Mouse (Mus musculus) layer of hippocampus, adult 2 months (tissue): ENCODE results near the gene Cog2. TPM values are rescaled to one million over a fixed set of nuclear protein-coding genes. Genes with fewer than 3 reads are reported as not detected.

Experiments used
- DNase-seq, 2 experiments: peaks; one replicate each; pipeline ENCODE4 v3.0.0; 2022; ENCODE audit warnings: low spot score in 2 of 2
- H3K27ac ChIP-seq: fragments of 200-600 bp; 2 replicates; pipeline ENCODE4 v1.8.1; 2022
- H3K4me3 ChIP-seq: fragments of 200-600 bp; 2 replicates; pipeline ENCODE4 v1.8.1; 2022; ENCODE audit warnings: mild to moderate bottlenecking
- CTCF ChIP-seq: fragments of 200-600 bp; conservative IDR thresholded peaks from 2 replicates; pipeline ENCODE4 v1.8.1; 2022; ENCODE audit warnings: antibody characterized with exemption, mild to moderate bottlenecking, moderate library complexity
- total RNA-seq, 2 experiments: library from RNA; stranded (reverse); gene quantifications; 2 replicates each; pipeline ENCODE4 v1.2.3; 2021

The Cog2 gene
- total RNA-seq, 2 experiments from 2014 or later: 45.3 to 49.0 TPM

DNA sequence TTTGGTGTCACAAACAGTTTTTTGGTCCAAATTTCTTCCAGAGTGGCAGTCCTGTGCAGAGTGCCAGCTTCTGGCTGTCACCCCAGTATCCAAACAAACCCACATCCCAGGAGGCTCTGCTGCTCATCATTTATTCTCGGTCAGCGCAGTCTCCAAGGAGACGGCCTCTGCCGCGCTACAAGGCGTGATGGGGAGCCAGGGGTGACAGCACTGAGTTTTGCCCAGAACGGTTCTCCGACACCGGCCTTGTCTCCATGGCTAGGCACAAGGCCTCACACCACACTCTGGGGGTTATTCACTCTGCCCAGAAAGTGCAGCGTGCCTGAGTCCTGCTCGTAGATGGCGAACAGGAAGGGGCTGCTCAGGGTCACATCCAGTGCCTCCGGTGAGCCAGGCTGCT, 36.1 kb downstream of the Cog2 start:
- DNase-seq: peak; percentile 65 to 86
- no peak overlapping the region for H3K4me3 ChIP-seq

DNA sequence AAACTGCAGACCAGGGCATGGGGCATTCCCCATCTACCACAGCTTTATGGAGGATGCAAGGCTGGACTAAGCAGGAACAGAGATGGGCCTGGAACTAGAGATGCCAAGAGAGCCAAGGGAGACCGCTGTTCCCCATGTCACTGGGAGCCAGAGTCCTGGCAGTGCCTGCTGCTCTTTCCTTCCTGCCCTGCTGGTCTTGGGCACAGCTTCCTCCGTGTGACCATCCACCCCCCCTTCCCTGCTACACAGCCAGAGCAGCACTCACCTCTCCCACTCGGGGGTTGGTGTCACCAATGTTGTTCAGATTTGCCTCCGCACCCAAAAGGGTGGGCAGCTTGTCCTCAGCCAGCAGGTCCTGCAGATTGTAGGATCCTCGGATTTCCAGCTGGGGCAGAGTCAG, 36.9 kb downstream of the Cog2 start:
- DNase-seq: no peak
- Histone ChIP-seq H3K4me3 (no peak overlapping the region), H3K27ac (peak overlapping the region; percentile 96)
- TF ChIP-seq CTCF: no peak

More for the DNA sequence above, 36.1 kb downstream of the Cog2 start:
- TF ChIP-seq CTCF: no peak
- peak overlapping the region; percentile 96 for H3K27ac ChIP-seq

DNA sequence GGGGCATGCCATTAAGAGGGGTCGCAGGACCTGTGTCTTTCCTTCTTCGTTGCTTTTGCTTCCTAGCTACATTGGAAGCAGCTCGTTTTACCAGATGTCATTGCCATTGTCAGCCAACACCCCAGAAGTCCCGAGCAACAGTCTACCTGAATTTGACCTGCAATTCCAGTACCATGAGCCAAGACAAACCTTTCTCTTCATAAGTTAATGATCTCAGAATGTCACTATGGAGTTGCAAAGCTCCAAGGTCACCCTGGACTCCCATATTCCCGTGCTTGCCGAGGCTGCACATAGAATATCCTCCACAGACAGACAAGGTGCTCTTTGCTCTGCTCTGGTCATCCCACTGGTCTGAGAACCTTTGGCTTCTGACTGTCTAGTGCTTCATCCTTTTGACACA, 46.6 kb downstream of the Cog2 start:
- TF ChIP-seq CTCF: no peak
- no peak for DNase-seq
- H3K4me3 ChIP-seq: no peak overlapping the region
- H3K27ac ChIP-seq: peak overlapping the region; percentile 89; the same call in 1 of the 2 replicates

DNA sequence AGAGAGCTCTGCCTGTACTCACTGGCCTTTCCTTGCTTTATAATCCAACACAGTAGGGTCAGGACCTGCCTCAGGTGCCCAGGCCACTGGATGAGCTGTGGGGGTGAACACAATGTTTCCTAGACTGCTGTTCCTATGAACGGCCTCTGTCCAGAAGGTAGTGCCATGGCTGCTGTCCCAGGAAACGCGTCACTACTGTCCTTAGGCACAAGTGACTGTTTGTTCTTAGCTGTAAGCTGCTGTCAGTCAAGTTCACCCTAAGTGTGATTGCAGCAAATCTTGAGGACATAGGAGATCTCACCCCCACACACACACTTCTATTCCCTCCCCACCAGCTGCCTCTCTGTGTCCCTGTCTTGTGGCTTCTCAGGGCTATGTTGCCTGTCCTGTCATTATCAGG, 47.0 kb downstream of the Cog2 start:
- H3K27ac ChIP-seq: peak overlapping the region; percentile 89; the same call in 1 of the 2 replicates
- no peak for TF ChIP-seq CTCF
- H3K4me3 ChIP-seq: no peak overlapping the region
- DNase-seq: no peak

DNA sequence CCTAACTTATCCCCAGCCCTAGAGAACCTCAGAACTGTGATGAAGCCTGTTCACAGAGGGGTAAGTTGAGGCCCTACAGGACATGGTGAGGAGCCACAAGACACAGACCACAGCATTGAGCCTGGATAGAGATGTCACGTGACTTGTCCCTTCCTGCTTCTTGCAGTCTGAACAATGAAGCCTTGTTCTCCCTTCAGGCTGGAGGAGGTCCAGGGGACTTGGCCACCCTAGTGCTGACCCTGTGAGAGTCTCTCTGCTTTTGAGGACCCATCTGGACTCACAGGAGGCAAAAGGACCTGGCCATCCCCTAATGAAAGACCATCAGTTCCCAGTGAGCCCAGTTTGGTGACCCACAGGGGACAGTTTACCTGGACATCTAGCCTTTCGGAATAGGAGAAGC, 48.5 kb downstream of the Cog2 start:
- TF ChIP-seq CTCF: no peak
- Histone ChIP-seq H3K27ac (peak overlapping the region; percentile 89), H3K4me3 (no peak overlapping the region; the same call in 1 of the 2 replicates)
- peak; percentile 59 to 74 for DNase-seq

DNA sequence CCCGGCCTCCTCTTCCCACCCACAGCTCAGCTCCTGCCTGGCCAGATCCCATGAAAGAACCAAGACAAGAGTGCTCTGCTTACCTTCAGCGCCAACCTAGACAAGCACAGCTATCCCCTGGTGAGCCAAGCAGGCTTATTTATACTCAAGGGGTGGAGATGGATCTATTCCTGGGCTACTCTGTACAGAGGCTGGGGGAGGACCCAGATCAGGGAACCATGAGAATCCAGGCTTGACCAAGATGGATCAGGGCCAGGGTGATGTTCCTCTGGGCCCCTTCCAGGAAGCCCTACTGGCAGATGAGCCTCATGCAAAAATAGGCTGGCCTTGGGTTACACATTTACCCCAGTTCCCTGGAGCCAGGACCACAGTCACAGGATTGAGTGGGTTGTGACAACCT, 49.0 kb downstream of the Cog2 start, which contains the start of gene Agt:
Gene Agt, minus strand, starts transcription at position 114 of the 400 bp plus-strand sequence.
- TF ChIP-seq CTCF: no peak
- Histone ChIP-seq H3K27ac (peak within 1 kb of the TSS; percentile 89), H3K4me3 (no peak within 1 kb of the TSS; the same call in 1 of the 2 replicates)
- DNase-seq: no peak

DNA sequence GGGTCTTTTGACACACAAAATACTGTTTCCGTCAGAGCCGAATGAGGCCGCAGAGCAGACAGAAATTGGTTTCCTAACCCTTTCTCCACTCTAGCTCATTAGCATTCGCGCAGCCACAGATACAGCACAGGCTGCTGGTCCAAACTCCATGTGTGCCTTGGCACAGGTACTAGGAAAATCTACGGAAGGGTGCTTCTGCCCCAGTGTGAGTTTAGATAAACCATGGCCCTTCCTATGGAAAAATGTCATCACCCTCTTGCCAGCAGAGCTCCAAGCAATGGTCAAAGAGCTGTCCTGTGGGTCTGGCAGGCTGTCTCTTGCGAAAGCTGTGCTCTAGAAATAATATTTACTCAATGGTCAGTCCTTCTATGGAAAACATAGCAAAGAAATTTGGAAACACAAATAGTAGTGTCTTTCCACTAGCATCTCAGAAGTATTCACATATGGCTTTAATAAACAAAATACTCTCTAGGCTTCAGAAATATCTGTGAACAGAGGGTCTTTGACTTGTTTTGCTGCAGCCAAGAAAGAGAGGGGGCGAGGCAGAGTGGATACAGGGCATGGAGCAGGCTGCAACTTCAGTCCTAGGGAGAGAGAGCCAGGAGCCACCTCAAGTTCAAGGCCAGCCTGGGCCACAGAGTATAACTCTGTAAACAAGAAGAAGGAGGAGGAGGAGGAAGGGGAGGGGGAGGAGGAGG, 51.3 kb downstream of the Cog2 start:
- peak overlapping the region; percentile 89 for H3K27ac ChIP-seq
- no peak overlapping the region for H3K4me3 ChIP-seq
- no peak for TF ChIP-seq CTCF
- DNase-seq: no peak

DNA sequence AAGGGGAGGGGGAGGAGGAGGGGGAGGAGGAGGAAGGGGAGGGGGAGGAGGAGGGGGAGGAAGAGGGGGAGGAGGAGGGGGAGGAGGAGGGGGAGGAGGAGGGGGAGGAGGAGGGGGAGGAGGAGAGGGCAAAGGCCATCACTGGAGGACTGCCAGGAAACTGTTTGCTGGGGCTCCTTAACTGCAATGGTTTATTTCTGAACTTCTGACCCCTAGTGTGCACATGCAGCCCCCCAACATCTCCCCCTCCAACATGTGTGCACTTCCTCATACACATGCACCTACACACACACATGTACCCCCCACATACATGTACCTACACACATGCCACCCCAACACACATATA, 51.8 kb downstream of the Cog2 start:
- no peak for TF ChIP-seq CTCF
- no peak for DNase-seq
- Histone ChIP-seq H3K27ac (no peak overlapping the region), H3K4me3 (no peak overlapping the region)

DNA sequence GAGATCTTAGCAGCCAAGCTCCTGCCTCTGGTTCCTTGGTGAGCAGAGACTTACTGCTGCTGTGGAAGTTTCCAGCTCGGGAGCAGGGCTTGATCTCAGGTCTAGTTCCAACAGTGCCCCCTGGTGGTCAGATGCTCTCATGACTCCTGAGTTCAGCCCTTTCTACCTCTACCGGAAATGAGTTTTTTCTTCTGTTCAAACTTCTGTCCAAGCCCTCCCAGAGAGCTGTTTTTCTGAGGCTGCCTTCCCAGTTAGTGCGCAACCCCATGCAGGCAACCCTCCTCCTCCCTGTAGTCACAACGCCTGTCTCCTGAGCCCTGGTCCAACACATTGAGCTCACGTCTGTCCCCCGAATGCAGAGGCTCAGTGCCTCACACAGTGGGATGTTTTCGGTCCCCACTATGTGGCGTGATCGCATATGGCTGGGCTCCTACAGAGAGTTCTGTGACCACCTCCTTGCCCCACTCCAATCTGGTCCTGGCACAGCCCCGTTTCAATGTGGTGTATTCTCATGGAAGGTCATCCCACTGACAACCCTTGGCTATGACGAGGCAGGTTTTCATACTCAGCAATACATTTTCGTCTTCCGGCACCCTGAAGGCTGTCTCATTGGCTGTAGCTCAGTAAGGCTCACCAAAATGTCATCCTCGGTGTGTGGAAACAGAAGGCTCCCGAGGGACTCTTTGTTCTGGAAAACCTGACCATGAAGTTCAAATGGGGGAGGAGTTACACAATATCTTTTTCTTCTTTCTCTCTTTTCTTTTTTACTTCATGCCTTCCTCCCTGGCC, 53.2 kb downstream of the Cog2 start:
- TF ChIP-seq CTCF: peak; percentile 93
- peak overlapping the region; percentile 81 for H3K27ac ChIP-seq
- no peak overlapping the region for H3K4me3 ChIP-seq
- peak; percentile 90 to 96 for DNase-seq

DNA sequence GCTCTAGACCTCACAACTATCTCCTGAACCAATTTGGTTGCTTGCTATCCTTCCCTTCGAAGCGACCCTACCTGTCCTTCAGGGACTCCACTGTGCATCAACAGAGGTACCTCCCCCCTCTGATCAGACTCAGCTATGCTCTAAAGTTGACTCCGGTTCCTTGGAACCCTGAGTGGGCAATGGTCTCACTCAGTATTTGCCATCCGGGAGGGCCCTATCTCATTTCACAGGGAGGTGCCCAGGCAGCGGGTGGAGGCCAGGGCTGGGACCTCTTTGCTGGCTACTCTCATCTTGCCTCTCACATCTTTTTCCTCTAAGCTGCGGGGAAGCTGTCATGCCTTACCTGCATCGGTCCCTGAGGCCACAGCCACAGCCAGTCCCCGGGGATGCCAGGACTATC, 55.2 kb downstream of the Cog2 start, which contains the start of gene Capn9:
Gene Capn9, plus strand, starts transcription at position 301 of the 400 bp plus-strand sequence.
- Histone ChIP-seq H3K4me3 (no peak within 1 kb of the TSS), H3K27ac (no peak within 1 kb of the TSS)
- DNase-seq: no peak
- TF ChIP-seq CTCF: no peak

DNA sequence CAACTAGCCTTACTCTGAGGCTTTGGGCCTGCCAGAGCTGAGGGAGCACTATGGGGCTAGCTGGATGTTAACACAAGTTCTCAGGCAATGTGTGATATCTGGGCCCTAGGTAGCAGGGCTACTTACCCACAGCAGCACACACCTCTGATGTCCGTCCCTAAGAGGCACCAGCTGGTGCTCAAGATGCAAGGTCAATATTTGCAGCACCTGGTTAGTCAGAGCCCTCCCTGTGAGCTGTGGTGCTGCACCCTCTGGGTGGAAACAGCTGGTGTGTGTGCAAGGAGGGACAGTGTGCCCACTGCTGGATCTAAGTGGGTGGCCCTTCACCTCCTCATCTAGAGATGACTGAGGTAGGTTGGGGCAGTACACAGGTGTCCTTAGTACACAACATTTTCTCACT, 56.2 kb downstream of the Cog2 start:
- no peak for DNase-seq
- no peak overlapping the region for H3K27ac ChIP-seq
- no peak overlapping the region for H3K4me3 ChIP-seq
- TF ChIP-seq CTCF: no peak

DNA sequence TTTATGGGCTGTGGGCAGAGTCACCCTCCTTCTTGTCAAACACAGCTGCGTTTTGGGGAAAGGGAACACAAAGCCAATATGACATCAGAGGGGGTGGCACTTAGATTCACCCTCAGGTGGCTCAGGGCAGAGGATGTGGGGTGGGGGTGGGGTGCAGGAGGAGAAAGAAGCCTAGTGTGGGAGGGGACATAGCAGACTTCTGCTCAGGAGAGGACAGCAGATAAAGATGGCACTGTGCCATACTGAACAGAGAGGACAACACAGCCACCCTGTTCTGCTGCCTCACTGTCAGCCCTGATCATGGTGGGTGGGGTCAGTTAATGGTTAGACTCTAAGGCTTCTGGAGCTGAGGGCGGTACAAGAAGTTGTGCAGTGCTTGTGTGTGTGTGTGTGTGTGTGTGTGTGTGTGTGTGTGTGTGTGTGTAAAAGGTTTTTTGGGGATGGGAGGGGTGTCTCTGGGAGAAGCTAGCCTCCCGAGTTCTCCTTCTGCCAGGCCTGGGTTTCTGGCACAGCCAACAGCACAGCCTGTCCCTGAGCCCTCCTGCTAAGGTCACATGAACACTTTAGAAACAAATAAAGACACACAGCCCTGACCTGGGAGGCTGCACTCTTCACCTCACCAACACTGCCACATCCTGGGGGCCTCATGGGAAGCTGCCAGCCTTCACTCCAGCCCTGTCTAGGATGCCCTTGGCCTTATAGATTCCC, 65.3 kb downstream of the Cog2 start:
- TF ChIP-seq CTCF: no peak
- peak in 1 of 2 experiments; percentile 9 for DNase-seq
- Histone ChIP-seq H3K27ac (peak overlapping the region; percentile 73), H3K4me3 (no peak overlapping the region)

DNA sequence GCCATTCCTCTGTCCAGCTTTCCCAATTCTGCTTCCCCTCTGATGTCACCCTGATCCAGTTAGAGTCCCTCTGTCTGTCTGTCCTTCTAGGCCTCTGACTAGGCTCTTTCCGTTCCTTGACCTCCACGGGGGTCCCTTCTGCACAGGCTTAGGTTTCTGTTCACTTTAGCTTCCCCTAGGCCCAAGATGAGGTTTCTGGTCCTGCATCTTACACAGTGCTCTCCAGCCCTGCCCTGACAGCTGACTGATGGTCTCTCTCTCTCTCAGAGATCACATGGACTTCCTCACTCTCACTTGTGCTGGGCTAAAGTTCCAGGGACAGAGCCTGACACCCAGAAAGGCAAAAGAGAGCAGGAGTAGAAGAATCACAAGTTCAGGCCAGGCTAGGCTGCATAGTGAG, 66.0 kb downstream of the Cog2 start:
- Histone ChIP-seq H3K27ac (peak overlapping the region; percentile 65; the same call in 1 of the 2 replicates), H3K4me3 (no peak overlapping the region)
- TF ChIP-seq CTCF: no peak
- DNase-seq: no peak
